Mouse (Mus musculus) small intestine, adult 2 months (tissue): Measurements from ENCODE around the gene Pbld2.
A peak's percentile ranks its signal among the peaks of the same experiment; 100 is the strongest.

Experiments
- CTCF ChIP-seq: fragments of 200-500 bp; IDR thresholded peaks from 2 replicates; pipeline ENCODE4 v1.5.1; 2012; ENCODE audit warnings: low read depth, mild to moderate bottlenecking, control low read depth, inconsistent platforms, low read length, moderate library complexity, mixed read lengths; ENCODE audit not compliant: insufficient replicate concordance, insufficient read length; ENCODE audit errors: extremely low read depth
- POLR2A ChIP-seq: fragments of 200-500 bp; IDR thresholded peaks from 2 replicates; pipeline ENCODE4 v1.6.1; 2012; ENCODE audit warnings: low read depth, mild to moderate bottlenecking, control low read depth, inconsistent platforms, low read length, moderate library complexity

GRCm38 (mm10) chr10:63024580-63024910 lies 430 bp downstream of the Pbld2 start:
- TF ChIP-seq POLR2A, result no peak
- TF ChIP-seq CTCF, result peak; percentile 47; the same call in 1 of the 2 replicates
